ENCODE assay signal across 8 mouse cellular contexts in the genomic region with DNA sequence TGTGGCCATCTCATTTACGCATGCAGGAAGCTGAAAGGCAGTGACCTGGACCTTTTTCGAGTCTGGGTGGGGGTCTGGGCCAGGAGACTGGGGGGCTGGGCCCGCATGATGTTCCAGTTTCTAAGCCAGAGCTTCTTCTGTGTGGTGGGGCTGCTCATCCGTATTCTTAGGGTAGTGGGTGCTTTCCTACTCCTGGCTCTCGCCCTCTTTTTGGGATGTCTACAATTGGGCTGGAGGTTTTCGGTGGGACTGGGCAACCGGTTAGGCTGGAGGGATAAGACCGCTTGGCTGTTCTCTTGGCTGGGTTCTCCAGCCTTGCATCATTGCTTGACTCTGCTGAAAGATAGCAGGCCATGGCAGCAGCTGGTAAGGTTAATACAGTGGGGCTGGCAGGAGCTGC. TPM values are rescaled to one million over a fixed set of nuclear protein-coding genes. Genes with fewer than 3 reads are reported as not detected.
DNase-seq lines count a peak whose midpoint lies in the region; ATAC-seq and TF ChIP-seq lines count a peak whose summit lies in the region.

No protein-coding gene starts in this region.

- peak overlapping the region; percentile 82 for H3K4me3 ChIP-seq in heart, embryonic 15.5 days
- H3K4me3 ChIP-seq in embryonic facial prominence, embryonic 10.5 days, result peak overlapping the region; percentile 72
- H3K4me3 ChIP-seq in hindbrain, postnatal 0 days (ENCODE audit: low read length), result peak overlapping the region; percentile 84; the same call in 1 of the 2 replicates
- peak overlapping the region; percentile 15; the same call in 1 of the 2 replicates for H3K4me3 ChIP-seq in midbrain, embryonic 16.5 days (ENCODE audit: low read depth, low read length)

- peak overlapping the region; percentile 33 for H3K9ac ChIP-seq in heart, embryonic 15.5 days
- peak overlapping the region; percentile 1; the same call in 1 of the 2 replicates for H3K9ac ChIP-seq in hindbrain, postnatal 0 days (replicated peaks; ENCODE audit: low read length)
- 0 out of 2 replicates have a peak overlapping the region, but pooled peaks have one; percentile 3 for H3K9ac ChIP-seq in midbrain, embryonic 16.5 days (ENCODE audit: low read depth, low read length)

- no peak overlapping the region for H3K27ac ChIP-seq in heart, embryonic 15.5 days
- no peak overlapping the region for H3K27ac ChIP-seq in embryonic facial prominence, embryonic 10.5 days (replicated peaks)
- H3K27ac ChIP-seq in hindbrain, postnatal 0 days, result no peak overlapping the region
- H3K27ac ChIP-seq in midbrain, embryonic 16.5 days (ENCODE audit: low read length), result no peak overlapping the region

- H3K4me2 ChIP-seq in heart, embryonic 15.5 days, result peak overlapping the region; percentile 93
- H3K4me2 ChIP-seq in hindbrain, postnatal 0 days (ENCODE audit: low read depth, low read length), result peak overlapping the region; percentile 92
- peak overlapping the region; percentile 59 for H3K4me2 ChIP-seq in midbrain, embryonic 16.5 days (ENCODE audit: low read length)

- peaks cover 10% of the 10 kb centered on the region; the same call in 1 of the 2 replicates for H3K36me3 ChIP-seq in heart, embryonic 15.5 days
- peaks cover 46% of the 10 kb centered on the region for H3K36me3 ChIP-seq in embryonic facial prominence, embryonic 10.5 days (replicated peaks)
- H3K36me3 ChIP-seq in hindbrain, postnatal 0 days (ENCODE audit: insufficient read depth, low read length), result no peaks in the 10 kb centered on the region
- no peaks in the 10 kb centered on the region for H3K36me3 ChIP-seq in midbrain, embryonic 16.5 days (ENCODE audit: control insufficient read depth, insufficient read depth, low read length)

- H3K4me1 ChIP-seq in heart, embryonic 15.5 days (replicated peaks), result peaks cover 50% of the 10 kb centered on the region
- peaks cover 59% of the 10 kb centered on the region for H3K4me1 ChIP-seq in embryonic facial prominence, embryonic 10.5 days
- H3K4me1 ChIP-seq in hindbrain, postnatal 0 days (ENCODE audit: insufficient read depth, low read length), result peaks cover 41% of the 10 kb centered on the region
- H3K4me1 ChIP-seq in midbrain, embryonic 16.5 days (ENCODE audit: control insufficient read depth, insufficient read depth, low read length), result peaks cover 55% of the 10 kb centered on the region

- no peak for DNase-seq in heart, adult 8-10 months (ENCODE audit: low spot score)
- no peak for DNase-seq in embryonic facial prominence, embryonic 10.5 days (ENCODE audit: low spot score)
- DNase-seq in hindbrain, postnatal 0 days (ENCODE audit: low spot score), result no peak
- DNase-seq in adipocyte (ENCODE audit: low spot score), result no peak
- DNase-seq in adrenal gland, adult 8-10 months, result no peak
- no peak for DNase-seq in natural killer cell, adult 2 months (ENCODE audit: low spot score in 2 of 2)

- no peak for ATAC-seq in heart, embryonic 15.5 days (replicated peaks; ENCODE audit: insufficient number of reproducible peaks, insufficient read depth, low FRiP score, low read depth)
- ATAC-seq in hindbrain, postnatal 0 days, result no peak
- no peak for ATAC-seq in midbrain, embryonic 16.5 days

- no peaks in the 10 kb centered on the region for H3K9me3 ChIP-seq in heart, embryonic 15.5 days (replicated peaks)
- no peaks in the 10 kb centered on the region for H3K9me3 ChIP-seq in embryonic facial prominence, embryonic 10.5 days
- H3K9me3 ChIP-seq in hindbrain, postnatal 0 days (ENCODE audit: low read length), result no peaks in the 10 kb centered on the region
- H3K9me3 ChIP-seq in midbrain, embryonic 16.5 days (replicated peaks; ENCODE audit: control insufficient read depth, low read length, poor library complexity, severe bottlenecking), result no peaks in the 10 kb centered on the region

- no peak for TF ChIP-seq CTCF in hindbrain, postnatal 0 days (IDR thresholded peaks at IDR 0.05; ENCODE audit: low read depth)

- no peaks in the 10 kb centered on the region for H3K27me3 ChIP-seq in heart, embryonic 15.5 days
- H3K27me3 ChIP-seq in embryonic facial prominence, embryonic 10.5 days (replicated peaks; ENCODE audit: low read depth, poor library complexity, severe bottlenecking), result no peaks in the 10 kb centered on the region
- no peaks in the 10 kb centered on the region for H3K27me3 ChIP-seq in hindbrain, postnatal 0 days (ENCODE audit: insufficient read depth, low read length)
- no peaks in the 10 kb centered on the region for H3K27me3 ChIP-seq in midbrain, embryonic 16.5 days (ENCODE audit: control insufficient read depth, insufficient read depth, low read depth, low read length)

- 79% methylated on average over 8 of the region's 8 CpGs for WGBS in heart, embryonic 15.5 days
- WGBS in embryonic facial prominence, embryonic 10.5 days, result 94% methylated on average over 8 of the region's 8 CpGs
- WGBS in hindbrain, postnatal 0 days, result 88% methylated on average over 8 of the region's 8 CpGs
- WGBS in midbrain, embryonic 16.5 days, result 96% methylated on average over 8 of the region's 8 CpGs

RNA-seq across cellular contexts. Expression of gene Tmem198b, which starts 2.8 kb away (rescaled TPM):
- 14.9 and 18.8 TPM in 2 replicates for polyA plus RNA-seq in heart, embryonic 15.5 days (2015; fragmentation: Nextera tagmentation; extraction: Ambion mirVana)
- total RNA-seq in heart, adult 8-10 months (2022), result 1 to 10 TPM; 4.4 to 5.6 (median 4.8) TPM
- 16.9 and 17.9 TPM in 2 replicates for polyA plus RNA-seq in embryonic facial prominence, embryonic 10.5 days (2016; fragmentation: Nextera tagmentation; extraction: Ambion mirVana)
- total RNA-seq in hindbrain, postnatal 0 days (2014; rRNA removed), result 26.5 and 27.3 TPM in 2 replicates
- polyA plus RNA-seq in hindbrain, postnatal 0 days (2015; fragmentation: Nextera tagmentation; extraction: Ambion mirVana), result 18.8 and 18.9 TPM in 2 replicates
- 14.8 and 16.1 TPM in 2 replicates for polyA plus RNA-seq in midbrain, embryonic 16.5 days (2015; fragmentation: Nextera tagmentation; extraction: Ambion mirVana)
- total RNA-seq in adrenal gland, adult 8-10 months (2022), result 10 to 100 TPM in 2 of 4 experiments, 1 to 10 TPM in 2; 7.8 to 17.3 (median 12.6) TPM

RNA-seq across cellular contexts. Expression of gene Dnajc14, which starts 3.2 kb away (rescaled TPM):
- 35.2 and 42.5 TPM in 2 replicates for polyA plus RNA-seq in heart, embryonic 15.5 days (2015; fragmentation: Nextera tagmentation; extraction: Ambion mirVana)
- total RNA-seq in heart, adult 8-10 months (2022), result 10 to 100 TPM; 34.7 to 38.9 (median 35.9) TPM
- polyA plus RNA-seq in embryonic facial prominence, embryonic 10.5 days (2016; fragmentation: Nextera tagmentation; extraction: Ambion mirVana), result 51.9 and 53.7 TPM in 2 replicates
- total RNA-seq in hindbrain, postnatal 0 days (2014; rRNA removed), result 28.6 and 30.9 TPM in 2 replicates
- 32.7 and 37.0 TPM in 2 replicates for polyA plus RNA-seq in hindbrain, postnatal 0 days (2015; fragmentation: Nextera tagmentation; extraction: Ambion mirVana)
- polyA plus RNA-seq in midbrain, embryonic 16.5 days (2015; fragmentation: Nextera tagmentation; extraction: Ambion mirVana), result 54.2 and 59.5 TPM in 2 replicates
- total RNA-seq in adrenal gland, adult 8-10 months (2022), result 10 to 100 TPM; 77.2 to 82.1 (median 78.5) TPM

RNA-seq across cellular contexts. Expression of gene Sarnp, which starts 10.1 kb away (rescaled TPM):
- 145 and 168 TPM in 2 replicates for polyA plus RNA-seq in heart, embryonic 15.5 days (2015; fragmentation: Nextera tagmentation; extraction: Ambion mirVana)
- total RNA-seq in heart, adult 8-10 months (2022), result 10 to 100 TPM; 31.5 to 40.7 (median 36.8) TPM
- polyA plus RNA-seq in embryonic facial prominence, embryonic 10.5 days (2016; fragmentation: Nextera tagmentation; extraction: Ambion mirVana), result 259 and 263 TPM in 2 replicates
- 19.4 and 24.3 TPM in 2 replicates for total RNA-seq in hindbrain, postnatal 0 days (2014; rRNA removed)
- polyA plus RNA-seq in hindbrain, postnatal 0 days (2015; fragmentation: Nextera tagmentation; extraction: Ambion mirVana), result 126 and 143 TPM in 2 replicates
- 143 and 152 TPM in 2 replicates for polyA plus RNA-seq in midbrain, embryonic 16.5 days (2015; fragmentation: Nextera tagmentation; extraction: Ambion mirVana)
- total RNA-seq in adrenal gland, adult 8-10 months (2022), result 10 to 100 TPM; 43.4 to 56.2 (median 49.5) TPM

RNA-seq across cellular contexts. Expression of gene Ormdl2, which starts 14.4 kb away (rescaled TPM):
- 34.3 and 42.6 TPM in 2 replicates for polyA plus RNA-seq in heart, embryonic 15.5 days (2015; fragmentation: Nextera tagmentation; extraction: Ambion mirVana)
- total RNA-seq in heart, adult 8-10 months (2022), result 10 to 100 TPM in 1 of 4 experiments, 1 to 10 TPM in 3; 5.8 to 10.5 (median 7.0) TPM
- polyA plus RNA-seq in embryonic facial prominence, embryonic 10.5 days (2016; fragmentation: Nextera tagmentation; extraction: Ambion mirVana), result 63.7 and 66.4 TPM in 2 replicates
- 12.0 and 23.1 TPM in 2 replicates for total RNA-seq in hindbrain, postnatal 0 days (2014; rRNA removed)
- 23.8 and 24.8 TPM in 2 replicates for polyA plus RNA-seq in hindbrain, postnatal 0 days (2015; fragmentation: Nextera tagmentation; extraction: Ambion mirVana)
- 17.7 and 18.6 TPM in 2 replicates for polyA plus RNA-seq in midbrain, embryonic 16.5 days (2015; fragmentation: Nextera tagmentation; extraction: Ambion mirVana)
- total RNA-seq in adrenal gland, adult 8-10 months (2022), result 10 to 100 TPM; 39.5 to 51.9 (median 42.5) TPM

RNA-seq across cellular contexts. Expression of gene Mmp19, which starts 16.3 kb away (rescaled TPM):
- polyA plus RNA-seq in heart, embryonic 15.5 days (2015; fragmentation: Nextera tagmentation; extraction: Ambion mirVana), result 1.6 and 2.5 TPM in 2 replicates
- total RNA-seq in heart, adult 8-10 months (2022), result 1 to 10 TPM; 2.2 to 2.8 (median 2.5) TPM
- 0.26 and 0.30 TPM in 2 replicates for polyA plus RNA-seq in embryonic facial prominence, embryonic 10.5 days (2016; fragmentation: Nextera tagmentation; extraction: Ambion mirVana)
- total RNA-seq in hindbrain, postnatal 0 days (2014; rRNA removed), result 0.52 and 2.8 TPM in 2 replicates
- 0.59 and 0.61 TPM in 2 replicates for polyA plus RNA-seq in hindbrain, postnatal 0 days (2015; fragmentation: Nextera tagmentation; extraction: Ambion mirVana)
- 0.51 and 0.88 TPM in 2 replicates for polyA plus RNA-seq in midbrain, embryonic 16.5 days (2015; fragmentation: Nextera tagmentation; extraction: Ambion mirVana)
- 10 to 100 TPM; 41.4 to 69.7 (median 60.1) TPM for total RNA-seq in adrenal gland, adult 8-10 months (2022)

Comparison
In these comparisons a context has a peak if more than half of its experiments do, and no peak if none do; other contexts are left out.
1. H3K4me3 ChIP-seq: peak in every context shown above with its lines; median percentile 84 in hindbrain, postnatal 0 days; 82 in heart, embryonic 15.5 days; 72 in embryonic facial prominence, embryonic 10.5 days; 15 in midbrain, embryonic 16.5 days.